ENCODE assay signal across 8 mouse cellular contexts in the genomic region with DNA sequence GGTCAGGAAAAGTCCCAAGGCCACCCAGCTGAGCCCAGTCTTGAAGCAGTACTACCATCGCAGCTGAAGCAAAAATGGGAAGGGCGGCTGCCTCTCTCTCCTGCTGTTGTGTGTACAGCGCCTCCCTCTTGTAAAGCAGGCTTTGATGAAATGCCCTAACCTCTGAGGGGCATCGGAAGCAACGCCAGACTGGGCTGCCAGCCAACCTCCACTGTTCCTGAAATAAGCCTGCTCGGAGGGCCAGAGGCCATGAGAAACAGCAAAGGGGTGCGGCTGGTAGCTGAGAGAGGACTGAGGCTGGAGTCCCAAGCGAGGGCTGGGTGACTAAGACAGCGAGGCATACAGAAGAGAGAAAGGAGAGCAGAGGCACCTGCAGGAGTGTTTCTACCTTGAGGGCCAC. TPM values are rescaled to one million over a fixed set of nuclear protein-coding genes. Genes with fewer than 3 reads are reported as not detected.
DNase-seq lines count a peak whose midpoint lies in the region; ATAC-seq lines count a peak whose summit lies in the region.

No protein-coding gene starts in this region.

- peaks cover 45% of the 10 kb centered on the region for H3K27me3 ChIP-seq in forebrain, embryonic 12.5 days
- H3K27me3 ChIP-seq in forebrain, embryonic 10.5 days (ENCODE audit: poor library complexity, severe bottlenecking): peaks cover 59% of the 10 kb centered on the region
- peaks cover 22% of the 10 kb centered on the region; the same call in 1 of the 2 replicates for H3K27me3 ChIP-seq in kidney, embryonic 16.5 days (ENCODE audit: insufficient read depth, low read length)

- no peaks in the 10 kb centered on the region for H3K9me3 ChIP-seq in forebrain, embryonic 12.5 days
- H3K9me3 ChIP-seq in forebrain, embryonic 10.5 days: no peaks in the 10 kb centered on the region
- no peaks in the 10 kb centered on the region for H3K9me3 ChIP-seq in kidney, embryonic 16.5 days (ENCODE audit: low read length)

- WGBS in forebrain, embryonic 12.5 days: 44% methylated on average over 9 of the region's 9 CpGs
- 60% methylated on average over 9 of the region's 9 CpGs for WGBS in forebrain, embryonic 10.5 days
- 35% methylated on average over 9 of the region's 9 CpGs for WGBS in kidney, embryonic 16.5 days

- no peak overlapping the region for H3K4me2 ChIP-seq in forebrain, embryonic 12.5 days
- H3K4me2 ChIP-seq in kidney, embryonic 16.5 days (replicated peaks; ENCODE audit: low read depth, low read length): no peak overlapping the region

- no peak overlapping the region for H3K4me3 ChIP-seq in forebrain, embryonic 12.5 days (replicated peaks)
- H3K4me3 ChIP-seq in forebrain, embryonic 10.5 days: no peak overlapping the region
- no peak overlapping the region for H3K4me3 ChIP-seq in kidney, embryonic 16.5 days (ENCODE audit: low read length)

- DNase-seq in forebrain, embryonic 10.5 days (ENCODE audit: extremely low spot score, low spot score): no peak
- DNase-seq in Muller cell, postnatal 12 days (ENCODE audit: inconsistent ontology term): peak; percentile 87
- peak; percentile 75 for DNase-seq in gastrocnemius, postnatal 25 days
- DNase-seq in skeletal muscle tissue, adult 2 months (ENCODE audit: low read depth, low spot score): peak; percentile 79
- DNase-seq in left cerebral cortex, adult 9 months (ENCODE audit: low spot score in 2 of 2): no peak

- peaks cover 4% of the 10 kb centered on the region for H3K36me3 ChIP-seq in forebrain, embryonic 12.5 days (replicated peaks)
- peaks cover 34% of the 10 kb centered on the region for H3K36me3 ChIP-seq in forebrain, embryonic 10.5 days (replicated peaks)
- peaks cover 42% of the 10 kb centered on the region for H3K36me3 ChIP-seq in kidney, embryonic 16.5 days (ENCODE audit: insufficient read depth, low read length)

- H3K4me1 ChIP-seq in forebrain, embryonic 12.5 days: peaks cover 37% of the 10 kb centered on the region
- H3K4me1 ChIP-seq in forebrain, embryonic 10.5 days: peaks cover 40% of the 10 kb centered on the region
- H3K4me1 ChIP-seq in kidney, embryonic 16.5 days (ENCODE audit: insufficient read depth, low read length): peaks cover 39% of the 10 kb centered on the region

- peak; percentile 14; the same call in 1 of the 2 replicates for ATAC-seq in forebrain, embryonic 12.5 days (ENCODE audit: low FRiP score)
- ATAC-seq in kidney, embryonic 16.5 days (ENCODE audit: low FRiP score, low TSS enrichment): 0 out of 2 replicates have a peak, but pooled peaks have one; percentile 10
- no peak for ATAC-seq in activated CD4-positive, CD25-positive, alpha-beta regulatory T cell, adult 4 months

- no peak overlapping the region for H3K9ac ChIP-seq in forebrain, embryonic 12.5 days
- H3K9ac ChIP-seq in kidney, embryonic 16.5 days (replicated peaks; ENCODE audit: low read length): no peak overlapping the region; the same call in 1 of the 2 replicates

- H3K27ac ChIP-seq in forebrain, embryonic 12.5 days: no peak overlapping the region
- H3K27ac ChIP-seq in forebrain, embryonic 10.5 days: no peak overlapping the region
- no peak overlapping the region for H3K27ac ChIP-seq in kidney, embryonic 16.5 days (ENCODE audit: low read length)

RNA-seq across cellular contexts. Expression of a gene that starts 8.4 kb away (rescaled TPM):
- 8.5 and 10.5 TPM in 2 replicates for polyA plus RNA-seq in forebrain, embryonic 12.5 days (2016; fragmentation: Nextera tagmentation; extraction: Ambion mirVana)
- polyA plus RNA-seq in forebrain, embryonic 10.5 days (2016; fragmentation: Nextera tagmentation; extraction: Ambion mirVana): 12.3 and 14.3 TPM in 2 replicates
- total RNA-seq in gastrocnemius, postnatal 25 days (2021): 10 to 100 TPM; 22.2 to 22.3 TPM
- polyA plus RNA-seq in kidney, embryonic 16.5 days (2015; fragmentation: Nextera tagmentation; extraction: Ambion mirVana): 57.1 and 58.6 TPM in 2 replicates
- not detected for polyA plus RNA-seq in activated CD4-positive, CD25-positive, alpha-beta regulatory T cell, adult 4 months (2017; shearing (Covaris generic))

Comparison
In these comparisons a context has a peak if more than half of its experiments do, and no peak if none do; other contexts are left out.
1. DNase-seq: peak in Muller cell, postnatal 12 days (single experiment), gastrocnemius, postnatal 25 days (single experiment) and skeletal muscle tissue, adult 2 months (single experiment); none in forebrain, embryonic 10.5 days (single experiment) and left cerebral cortex, adult 9 months (0 of 2).